Mouse (Mus musculus) heart, embryonic 16.5 days (tissue): Measurements from ENCODE around the gene Rptor. TPM values are rescaled to one million over a fixed set of nuclear protein-coding genes. Genes with fewer than 3 reads are reported as not detected.

ENCODE experiments used
- ATAC-seq: fragments of 200-750 bp; cut with Nextera tagmentation; replicated peaks from 2 replicates; pipeline ENCODE4 v1.8.0; 2017; ENCODE audit warnings: moderate number of reproducible peaks; ENCODE audit not compliant: insufficient read depth, low FRiP score; ENCODE audit errors: extremely low read depth
- H3K27ac ChIP-seq: fragments of 300-500 bp; sonication (generic); 2 replicates; pipeline ENCODE4 v1.5.1; 2014; ENCODE audit warnings: mild to moderate bottlenecking, low read length, control low read depth, moderate library complexity
- H3K27me3 ChIP-seq: fragments of 300-500 bp; sonication (generic); 2 replicates; pipeline ENCODE4 v1.6.1; 2014; ENCODE audit warnings: low read length, mixed read lengths; ENCODE audit not compliant: control insufficient read depth, insufficient read depth
- H3K36me3 ChIP-seq: fragments of 300-500 bp; sonication (generic); 2 replicates; pipeline ENCODE4 v1.6.1; 2014; ENCODE audit not compliant: control insufficient read depth, insufficient read depth
- H3K4me1 ChIP-seq: fragments of 300-500 bp; sonication (generic); 2 replicates; pipeline ENCODE4 v1.6.1; 2014; ENCODE audit warnings: low read length, mixed read lengths; ENCODE audit not compliant: control insufficient read depth, insufficient read depth
- H3K4me2 ChIP-seq: fragments of 300-500 bp; sonication (generic); 2 replicates; pipeline ENCODE4 v1.6.1; 2014; ENCODE audit warnings: low read depth, mild to moderate bottlenecking, control low read depth, low read length
- H3K4me3 ChIP-seq: fragments of 300-500 bp; sonication (generic); 2 replicates; pipeline ENCODE4 v1.5.1; 2014; ENCODE audit warnings: mild to moderate bottlenecking, control low read depth, low read length
- H3K9ac ChIP-seq: fragments of 300-500 bp; sonication (generic); 2 replicates; pipeline ENCODE4 v1.6.1; 2014; ENCODE audit warnings: low read length, control low read depth
- H3K9me3 ChIP-seq: fragments of 300-500 bp; sonication (generic); replicated peaks from 2 replicates; pipeline ENCODE4 v1.6.1; 2016; ENCODE audit warnings: low read length; ENCODE audit not compliant: control insufficient read depth
- WGBS: fragments of 180-500 bp; shearing (Covaris S2); extraction: QIAGEN DNeasy Blood & Tissue Kit; methylation state at CpG from one replicate; pipeline ENCODE4 v1.1.7; 2014; 5-methylcytosine and 5-hydroxymethylcytosine counted together
- polyA plus RNA-seq: library from polyadenylated mRNA; unstranded; fragments of >200 nt; fragmentation: Nextera tagmentation; extraction: Ambion mirVana; gene quantifications from 2 replicates; pipeline ENCODE4 v1.2.1, GENCODE M21; 2015

The Rptor gene
- polyA plus RNA-seq, 1 experiment from 2014 or later, result 7.0 TPM

GRCm38 (mm10) chr11:119791923-119792564, 189.3 kb downstream of the Rptor start:
- Histone ChIP-seq H3K9me3 (no peaks in the 10 kb centered on the region), H3K4me3 (no peak overlapping the region), H3K9ac (no peak overlapping the region), H3K4me1 (peaks cover 6% of the 10 kb centered on the region), H3K27ac (no peak overlapping the region), H3K36me3 (no peaks in the 10 kb centered on the region), H3K4me2 (no peak overlapping the region), H3K27me3 (no peaks in the 10 kb centered on the region)
- 77% methylated on average over 10 of the region's 10 CpGs for WGBS
- no peak for ATAC-seq

DNA sequence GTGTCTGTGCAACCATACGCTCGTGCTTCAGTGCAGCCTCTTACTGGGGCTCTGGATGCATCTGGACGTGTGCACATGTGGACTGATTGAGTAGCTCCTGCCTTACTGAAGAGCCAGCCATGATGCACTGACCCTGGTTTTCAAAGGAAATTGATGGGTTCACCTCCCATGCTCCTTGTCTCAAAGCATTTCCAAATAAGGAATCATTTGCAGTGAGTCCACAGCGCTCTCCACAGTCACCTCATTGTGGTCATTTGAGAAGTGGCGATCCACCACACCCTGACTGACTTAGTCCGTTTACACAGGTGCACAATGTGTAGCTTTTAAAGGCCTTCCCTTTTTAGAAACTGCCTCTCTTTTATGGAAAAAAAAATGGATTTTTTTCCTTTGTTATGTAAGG, 190.7 kb downstream of the Rptor start:
- no peaks in the 10 kb centered on the region for H3K27me3 ChIP-seq
- no peak overlapping the region for H3K9ac ChIP-seq
- no peaks in the 10 kb centered on the region for H3K36me3 ChIP-seq
- ATAC-seq, result no peak
- H3K4me1 ChIP-seq, result peaks cover 6% of the 10 kb centered on the region
- no peak overlapping the region for H3K4me3 ChIP-seq
- no peak overlapping the region for H3K27ac ChIP-seq
- no peaks in the 10 kb centered on the region for H3K9me3 ChIP-seq
- no peak overlapping the region for H3K4me2 ChIP-seq
- WGBS, result 65% methylated on average over 6 of the region's 6 CpGs

DNA sequence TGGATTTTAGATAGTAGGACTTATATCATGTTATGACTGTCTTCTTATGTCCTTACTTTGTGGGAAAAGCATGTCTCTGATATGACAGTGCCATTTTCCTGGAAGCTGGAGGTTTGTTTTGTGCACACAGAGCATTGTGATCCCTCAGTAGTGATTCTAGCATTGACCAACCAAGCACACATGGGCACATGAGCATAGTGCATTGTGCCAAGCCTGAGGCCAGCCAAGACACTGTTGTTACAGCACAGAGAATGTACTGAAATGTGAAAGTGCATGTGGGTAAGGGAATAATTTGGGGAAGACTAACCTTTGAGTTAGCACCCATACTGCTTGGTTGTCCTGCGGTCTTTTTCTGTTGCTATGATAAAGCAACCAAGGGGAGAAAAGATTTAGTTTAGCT, 191.3 kb downstream of the Rptor start:
- Histone ChIP-seq H3K27ac (no peak overlapping the region), H3K4me1 (peaks cover 6% of the 10 kb centered on the region), H3K9me3 (no peaks in the 10 kb centered on the region), H3K27me3 (no peaks in the 10 kb centered on the region), H3K4me2 (no peak overlapping the region), H3K36me3 (no peaks in the 10 kb centered on the region), H3K9ac (no peak overlapping the region), H3K4me3 (no peak overlapping the region)
- no peak for ATAC-seq
- 100% methylated on average over 1 of the region's 1 CpGs for WGBS

- H3K36me3 ChIP-seq, result no peaks in the 10 kb centered on the region
- no peak for ATAC-seq
- H3K9ac ChIP-seq, result no peak overlapping the region
- no peak overlapping the region for H3K4me2 ChIP-seq
- 67% methylated on average over 6 of the region's 6 CpGs for WGBS
- no peaks in the 10 kb centered on the region for H3K27me3 ChIP-seq
- no peak overlapping the region for H3K27ac ChIP-seq
- no peak overlapping the region for H3K4me3 ChIP-seq
- peaks cover 6% of the 10 kb centered on the region for H3K4me1 ChIP-seq
- H3K9me3 ChIP-seq, result no peaks in the 10 kb centered on the region
Measured at GRCm38 (mm10) chr11:119794671-119795070, 192.0 kb downstream of the Rptor start.

- no peaks in the 10 kb centered on the region for H3K36me3 ChIP-seq
- H3K4me3 ChIP-seq, result no peak overlapping the region
- peaks cover 6% of the 10 kb centered on the region for H3K4me1 ChIP-seq
- 17% methylated on average over 7 of the region's 7 CpGs for WGBS
- no peaks in the 10 kb centered on the region for H3K9me3 ChIP-seq
- no peak overlapping the region for H3K9ac ChIP-seq
- no peak overlapping the region for H3K27ac ChIP-seq
- H3K4me2 ChIP-seq, result no peak overlapping the region
- no peak for ATAC-seq
- H3K27me3 ChIP-seq, result no peaks in the 10 kb centered on the region
Measured at GRCm38 (mm10) chr11:119796406-119796805, 193.7 kb downstream of the Rptor start.

GRCm38 (mm10) chr11:119796846-119797245, 194.1 kb downstream of the Rptor start:
- Histone ChIP-seq H3K4me1 (peaks cover 6% of the 10 kb centered on the region), H3K27ac (no peak overlapping the region)
- whole genome bisulfite sequencing, result 74% methylated on average over 7 of the region's 7 CpGs

GRCm38 (mm10) chr11:119799536-119799935, 196.8 kb downstream of the Rptor start:
- H3K4me3 ChIP-seq, result no peak overlapping the region
- peaks cover 13% of the 10 kb centered on the region for H3K4me1 ChIP-seq
- WGBS, result 66% methylated on average over 2 of the region's 2 CpGs
- H3K27ac ChIP-seq, result no peak overlapping the region
- H3K9me3 ChIP-seq, result no peaks in the 10 kb centered on the region
- H3K4me2 ChIP-seq, result no peak overlapping the region
- H3K27me3 ChIP-seq, result no peaks in the 10 kb centered on the region
- H3K36me3 ChIP-seq, result no peaks in the 10 kb centered on the region
- no peak overlapping the region for H3K9ac ChIP-seq
- no peak for ATAC-seq

More at GRCm38 (mm10) chr11:119796846-119797245, 194.1 kb downstream of the Rptor start:
- Histone ChIP-seq H3K27me3 (no peaks in the 10 kb centered on the region), H3K9ac (no peak overlapping the region), H3K4me2 (no peak overlapping the region), H3K4me3 (no peak overlapping the region), H3K9me3 (no peaks in the 10 kb centered on the region), H3K36me3 (no peaks in the 10 kb centered on the region)
- no peak for ATAC-seq

- 59% methylated on average over 1 of the region's 1 CpGs for WGBS
- Histone ChIP-seq H3K4me1 (peaks cover 6% of the 10 kb centered on the region; the same call in 1 of the 2 replicates), H3K36me3 (no peaks in the 10 kb centered on the region), H3K4me2 (no peak overlapping the region), H3K9ac (no peak overlapping the region), H3K9me3 (no peaks in the 10 kb centered on the region), H3K27me3 (no peaks in the 10 kb centered on the region), H3K4me3 (no peak overlapping the region), H3K27ac (no peak overlapping the region)
- no peak for ATAC-seq
Measured at GRCm38 (mm10) chr11:119801855-119802254, 199.2 kb downstream of the Rptor start.

DNA sequence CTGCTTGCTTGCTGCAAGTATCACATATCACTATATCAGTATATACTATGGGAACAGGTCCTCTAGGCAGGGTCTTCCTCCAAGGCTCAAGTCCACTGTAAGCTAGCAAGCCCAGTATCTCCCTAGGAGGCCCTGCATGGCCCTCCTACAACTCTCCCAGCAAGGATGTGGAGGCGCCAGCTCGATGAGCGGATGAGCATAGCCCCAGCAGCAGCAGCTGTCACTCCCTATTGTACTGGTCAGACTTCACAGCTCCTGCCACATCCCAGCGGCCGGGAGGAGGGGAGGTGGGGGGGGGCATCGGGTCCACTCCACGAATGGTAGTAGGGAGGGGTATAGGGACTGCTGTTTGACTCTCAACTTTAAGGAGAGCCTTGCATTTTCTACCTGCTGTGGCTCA, 200.2 kb downstream of the Rptor start:
- Histone ChIP-seq H3K4me1 (peaks cover 6% of the 10 kb centered on the region; the same call in 1 of the 2 replicates), H3K4me2 (no peak overlapping the region), H3K4me3 (no peak overlapping the region), H3K27ac (no peak overlapping the region), H3K9ac (no peak overlapping the region), H3K9me3 (no peaks in the 10 kb centered on the region), H3K36me3 (no peaks in the 10 kb centered on the region), H3K27me3 (no peaks in the 10 kb centered on the region)
- no peak for ATAC-seq
- 60% methylated on average over 7 of the region's 7 CpGs for WGBS
